Mouse (Mus musculus) liver, postnatal 0 days (tissue): ENCODE data around the gene BC049715. TPM values are rescaled to one million over a fixed set of nuclear protein-coding genes. Genes with fewer than 3 reads are reported as not detected.

Experiments used
- ATAC-seq: fragments of 200-750 bp; cut with Nextera tagmentation; 2 replicates; pipeline ENCODE4 v1.8.0; 2017; ENCODE audit warnings: mild to moderate bottlenecking, moderate library complexity
- DNase-seq: peaks from one replicate; pipeline ENCODE4 v3.0.0-alpha.2; 2016
- H3K27ac ChIP-seq: fragments of 300-500 bp; sonication (generic); 2 replicates; pipeline ENCODE4 v1.5.1; 2014; ENCODE audit warnings: antibody characterized with exemption, moderate library complexity, mild to moderate bottlenecking, low read depth
- H3K27me3 ChIP-seq: fragments of 300-500 bp; sonication (generic); 2 replicates; pipeline ENCODE4 v1.6.1; 2014; ENCODE audit warnings: low read length, control low read depth, mixed read lengths; ENCODE audit not compliant: insufficient read depth
- H3K36me3 ChIP-seq: fragments of 300-500 bp; sonication (generic); replicated peaks from 2 replicates; pipeline ENCODE4 v1.6.1; 2014; ENCODE audit warnings: mild to moderate bottlenecking, control low read depth, low read length, moderate library complexity, mixed read lengths; ENCODE audit not compliant: insufficient read depth
- H3K4me1 ChIP-seq: fragments of 300-500 bp; sonication (generic); 2 replicates; pipeline ENCODE4 v1.6.1; 2014; ENCODE audit warnings: antibody characterized with exemption, mild to moderate bottlenecking, control low read depth; ENCODE audit not compliant: insufficient read depth
- H3K4me2 ChIP-seq: fragments of 300-500 bp; sonication (generic); 2 replicates; pipeline ENCODE4 v1.6.1; 2014; ENCODE audit warnings: low read depth, mild to moderate bottlenecking, low read length, moderate library complexity, mixed read lengths
- H3K4me3 ChIP-seq: fragments of 300-500 bp; sonication (generic); 2 replicates; pipeline ENCODE4 v1.5.1; 2014; ENCODE audit warnings: low read depth, low read length
- H3K9ac ChIP-seq: fragments of 300-500 bp; sonication (generic); replicated peaks from 2 replicates; pipeline ENCODE4 v1.6.1; 2014; ENCODE audit warnings: mild to moderate bottlenecking, moderate library complexity
- H3K9me3 ChIP-seq: fragments of 300-500 bp; sonication (generic); 2 replicates; pipeline ENCODE4 v1.6.1; 2016; ENCODE audit warnings: mild to moderate bottlenecking, control low read depth, low read length, mixed read lengths
- CTCF ChIP-seq: sonication (generic); IDR thresholded peaks from 2 replicates; pipeline ENCODE4 v1.5.1; 2016; ENCODE audit warnings: antibody characterized with exemption, low read depth
- EP300 ChIP-seq: IDR thresholded peaks from 2 replicates; pipeline ENCODE4 v1.6.1; 2016; ENCODE audit warnings: antibody characterized with exemption, low read depth, mild to moderate bottlenecking
- WGBS: fragments of 180-500 bp; shearing (Covaris S2); extraction: QIAGEN DNeasy Blood & Tissue Kit; methylation state at CpG from one replicate; pipeline ENCODE4 v1.1.7; 2014; ENCODE audit not compliant: insufficient replicate concordance; 5-methylcytosine and 5-hydroxymethylcytosine counted together
- polyA plus RNA-seq: library from polyadenylated mRNA; unstranded; fragments of >200 nt; fragmentation: Nextera tagmentation; extraction: Ambion mirVana; gene quantifications from 2 replicates; pipeline ENCODE4 v1.2.1, GENCODE M21; 2015

BC049715 gene
- polyA plus RNA-seq, 1 experiment from 2014 or later = 0.99 TPM

DNA sequence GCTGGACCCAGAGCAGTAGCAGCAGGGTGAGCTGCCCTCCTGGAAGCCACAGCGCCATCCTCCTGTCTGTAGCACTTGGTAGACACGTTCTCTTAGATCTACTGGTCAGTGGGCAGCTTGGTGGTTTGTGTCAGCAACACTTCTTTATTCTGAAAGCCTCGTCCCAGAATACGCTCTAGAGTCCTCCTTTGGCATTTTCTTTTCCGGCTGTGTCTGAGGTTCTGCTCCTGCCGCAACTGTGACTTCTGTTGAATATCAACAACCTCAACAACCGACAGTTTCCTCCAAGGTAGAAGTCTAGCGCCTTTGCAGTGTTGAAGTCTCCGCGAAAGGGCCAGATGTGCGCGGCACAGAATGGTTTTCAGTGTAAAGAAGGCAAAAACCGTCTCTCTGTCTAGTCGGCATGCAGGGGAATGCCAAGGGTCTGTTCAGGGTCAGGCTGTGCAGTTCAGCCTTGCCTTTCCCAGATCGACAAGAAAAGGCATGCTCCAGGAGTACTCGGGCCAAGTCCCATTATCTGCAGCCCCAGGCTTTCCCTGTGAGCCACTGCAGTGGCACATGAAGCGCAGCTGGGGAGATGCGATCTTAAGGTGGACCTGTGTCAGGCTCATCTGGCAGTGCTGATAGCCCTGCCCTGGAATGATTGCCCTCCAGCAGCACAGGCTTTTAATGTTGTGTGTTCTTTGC is 29.9 kb downstream of the BC049715 start, which contains the start of gene Art4:
Art4 (minus strand) TSS at position 548 of the 687 bp plus-strand sequence.
- Histone ChIP-seq H3K4me2 (peak within 1 kb of the TSS; percentile 67), H3K4me3 (peak within 1 kb of the TSS; percentile 63), H3K36me3 (peaks cover 3% of the 10 kb centered on the region; the same call in 1 of the 2 replicates), H3K4me1 (peaks cover 23% of the 10 kb centered on the region), H3K9me3 (no peaks in the 10 kb centered on the region), H3K9ac (peak within 1 kb of the TSS; percentile 78), H3K27me3 (no peaks in the 10 kb centered on the region), H3K27ac (peak within 1 kb of the TSS; percentile 97)
- 21% methylated on average over 18 of the region's 18 CpGs for WGBS
- ATAC-seq = peak; percentile 96
- peak; percentile 24; the same call in 1 of the 2 replicates for TF ChIP-seq CTCF
- TF ChIP-seq EP300 = peak; percentile 99
- DNase-seq = peak; percentile 84

GRCm38 (mm10) chr6:136857873-136858260 is 30.4 kb downstream of the BC049715 start:
- peak overlapping the region; percentile 63 for H3K4me3 ChIP-seq

DNA sequence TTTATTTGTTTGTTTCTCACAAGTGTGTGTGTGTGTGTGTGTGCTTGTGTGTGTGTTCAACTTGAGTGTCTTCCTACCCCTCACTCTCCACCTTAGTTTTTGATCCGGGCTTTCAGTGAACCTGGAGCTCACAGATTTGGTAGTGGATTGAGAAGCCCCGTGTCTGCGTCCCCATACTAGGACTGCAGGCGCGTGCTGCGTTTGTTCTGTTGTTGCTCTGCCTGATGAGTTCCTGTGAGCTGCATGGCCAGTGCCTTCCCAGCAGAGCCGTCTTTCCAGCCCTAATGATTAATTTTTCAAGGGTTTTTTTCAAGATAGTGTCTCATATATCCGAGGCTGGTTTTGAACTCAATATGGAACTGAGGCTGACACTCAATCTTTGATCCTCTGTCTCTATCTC is 31.0 kb downstream of the BC049715 start:
- no peak overlapping the region for H3K4me3 ChIP-seq
- H3K4me2 ChIP-seq = peak overlapping the region; percentile 67

More at GRCm38 (mm10) chr6:136857873-136858260, 30.4 kb downstream of the BC049715 start:
- Histone ChIP-seq H3K9me3 (no peaks in the 10 kb centered on the region), H3K4me1 (peaks cover 20% of the 10 kb centered on the region), H3K27me3 (no peaks in the 10 kb centered on the region), H3K36me3 (no peaks in the 10 kb centered on the region), H3K9ac (peak overlapping the region; percentile 78), H3K27ac (peak overlapping the region; percentile 97), H3K4me2 (peak overlapping the region; percentile 67)
- WGBS = 9% methylated on average over 11 of the region's 11 CpGs
- ATAC-seq = peak; percentile 66
- no peak for TF ChIP-seq CTCF
- TF ChIP-seq EP300 = no peak; the same call in 1 of the 2 replicates
- no peak for DNase-seq

DNA sequence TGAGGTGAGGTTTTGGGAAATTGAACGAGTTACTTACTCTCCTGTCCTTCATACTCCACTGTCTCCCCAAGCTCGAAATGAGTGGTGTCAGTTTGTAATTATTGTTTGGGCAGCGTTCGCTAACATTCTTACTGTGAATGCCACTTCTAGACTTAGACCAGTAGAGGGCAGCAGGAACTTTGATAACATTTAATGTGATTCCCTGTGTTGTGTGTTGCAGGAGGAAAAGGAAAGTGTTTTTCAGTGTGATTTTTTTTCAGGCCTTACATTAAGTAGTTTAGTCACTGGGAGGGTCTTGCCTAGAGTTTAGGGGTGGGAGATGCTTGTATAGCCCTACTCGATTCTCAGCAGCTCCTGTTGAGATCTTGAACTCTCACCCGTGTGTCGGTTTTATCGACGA is 33.6 kb downstream of the BC049715 start:
- ATAC-seq (no peak), DNase-seq (no peak)
- Histone ChIP-seq H3K4me2 (no peak overlapping the region), H3K27me3 (no peaks in the 10 kb centered on the region), H3K9ac (0 out of 2 replicates have a peak overlapping the region, but pooled peaks have one; percentile 9), H3K36me3 (no peaks in the 10 kb centered on the region), H3K4me1 (peaks cover 16% of the 10 kb centered on the region), H3K9me3 (no peaks in the 10 kb centered on the region), H3K4me3 (no peak overlapping the region), H3K27ac (no peak overlapping the region)
- TF ChIP-seq CTCF (peak; percentile 93), EP300 (0 out of 2 replicates have a peak, but pooled peaks have one; percentile 9)
- 47% methylated on average over 9 of the region's 9 CpGs for WGBS

More for the DNA sequence above, 31.0 kb downstream of the BC049715 start:
- WGBS = 45% methylated on average over 8 of the region's 8 CpGs
- Histone ChIP-seq H3K9me3 (no peaks in the 10 kb centered on the region), H3K9ac (0 out of 2 replicates have a peak overlapping the region, but pooled peaks have one; percentile 23), H3K4me1 (peaks cover 20% of the 10 kb centered on the region), H3K36me3 (no peaks in the 10 kb centered on the region), H3K27ac (peak overlapping the region; percentile 97), H3K27me3 (no peaks in the 10 kb centered on the region)
- TF ChIP-seq EP300 (no peak), CTCF (no peak)
- DNase-seq = peak; percentile 26
- ATAC-seq = no peak

- Histone ChIP-seq H3K36me3 (no peaks in the 10 kb centered on the region), H3K27me3 (no peaks in the 10 kb centered on the region), H3K4me2 (no peak overlapping the region), H3K9me3 (no peaks in the 10 kb centered on the region), H3K27ac (no peak overlapping the region), H3K4me3 (no peak overlapping the region), H3K9ac (no peak overlapping the region), H3K4me1 (no peaks in the 10 kb centered on the region)
- ATAC-seq = no peak
- peak; percentile 7 for DNase-seq
- TF ChIP-seq EP300 = no peak
- TF ChIP-seq CTCF = no peak
- WGBS = 74% methylated on average over 5 of the region's 5 CpGs
These were observed 37.9 kb downstream of the BC049715 start for GRCm38 (mm10) chr6:136865360-136865759.

DNA sequence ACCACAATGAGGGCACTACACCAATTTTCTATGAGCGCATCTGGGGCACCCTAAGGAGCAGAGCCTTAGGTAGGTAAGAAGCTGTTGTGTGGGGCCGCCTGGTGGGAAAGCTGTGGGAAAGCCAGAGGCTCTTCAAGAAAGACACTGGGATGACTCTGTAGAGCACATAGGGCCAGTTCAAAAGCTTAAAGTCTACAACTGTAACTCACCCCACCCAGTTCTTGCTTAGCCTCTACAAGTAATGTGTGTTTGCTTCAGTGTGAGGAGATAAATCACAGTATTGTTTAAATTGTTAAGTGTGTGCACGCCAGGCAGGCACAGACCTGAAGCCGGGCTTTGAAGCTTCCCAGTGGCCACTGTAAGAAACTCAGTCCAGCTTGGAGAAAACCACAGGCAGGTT is 38.7 kb downstream of the BC049715 start:
- H3K9me3 ChIP-seq = no peaks in the 10 kb centered on the region
- H3K4me1 ChIP-seq = no peaks in the 10 kb centered on the region
- 77% methylated on average over 4 of the region's 4 CpGs for WGBS
- H3K27me3 ChIP-seq = no peaks in the 10 kb centered on the region
- no peak overlapping the region for H3K27ac ChIP-seq
- ATAC-seq (no peak), DNase-seq (no peak)
- H3K36me3 ChIP-seq = no peaks in the 10 kb centered on the region
- no peak for TF ChIP-seq CTCF
- TF ChIP-seq EP300 = no peak
- H3K4me3 ChIP-seq = no peak overlapping the region
- H3K9ac ChIP-seq = no peak overlapping the region
- no peak overlapping the region for H3K4me2 ChIP-seq
